Mouse (Mus musculus) adrenal gland, postnatal 0 days (tissue): Measurements from ENCODE around the gene Fbxw9. TPM values are rescaled to one million over a fixed set of nuclear protein-coding genes. Genes with fewer than 3 reads are reported as not detected.

Experiments
- microRNA-seq: library from miRNA; unstranded; fragments of <30 nt; microRNA quantifications from one replicate; pipeline ENCODE4, GENCODE M21; 2016; ENCODE audit warnings: borderline replicate concordance; ENCODE audit not compliant: insufficient number of aligned reads
- polyA plus RNA-seq: library from polyadenylated mRNA; unstranded; fragments of >200 nt; fragmentation: Nextera tagmentation; extraction: Ambion mirVana; gene quantifications from 2 replicates; pipeline ENCODE4 v1.2.1, GENCODE M21; 2015

The Fbxw9 gene
- 33.5 and 34.5 TPM in 2 replicates for polyA plus RNA-seq

DNA sequence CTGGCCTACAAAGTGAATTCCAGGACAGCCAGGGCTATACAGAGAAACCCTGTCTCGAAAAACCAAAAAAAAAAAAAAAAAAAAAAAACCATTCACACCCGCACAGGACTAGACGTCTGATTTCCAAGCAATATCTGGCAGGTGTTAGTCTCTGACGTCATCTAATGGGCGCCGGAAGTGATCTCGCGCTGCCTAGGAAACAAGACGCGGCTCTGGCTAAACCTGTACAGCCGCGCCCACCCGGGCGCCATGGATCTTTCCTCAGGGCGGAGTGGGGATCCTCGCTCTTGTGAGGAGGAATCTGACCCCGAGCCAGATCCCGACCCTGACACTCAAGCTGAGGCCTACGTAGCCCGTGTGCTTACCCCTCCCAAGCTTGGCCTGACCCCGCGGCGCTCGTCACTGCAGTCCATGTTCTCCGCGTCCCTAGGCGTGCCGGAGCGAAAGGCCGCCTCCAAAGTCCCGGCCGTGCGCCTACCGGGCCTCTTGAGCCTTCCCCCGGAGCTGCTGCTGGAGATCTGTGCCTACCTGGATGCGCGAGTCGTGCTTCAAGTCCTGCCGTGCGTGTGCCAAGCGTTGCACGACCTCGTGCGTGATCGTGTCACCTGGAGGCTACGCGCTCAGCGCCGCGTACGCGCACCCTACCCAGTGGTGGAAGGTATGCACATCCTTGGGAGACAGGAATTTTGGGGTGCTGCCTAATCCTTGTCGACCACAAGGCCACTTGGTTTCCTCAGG is at the start of gene Fbxw9:
Fbxw9 (plus strand) TSS at position 177 of the 738 bp plus-strand sequence.

GRCm38 (mm10) chr8:85014431-85014830 is 45.4 kb upstream of the Fbxw9 start, which contains the start of gene Best2:
TSS of gene Best2 (minus strand) at chr8:85014531.

GRCm38 (mm10) chr8:85025098-85025932 is 34.5 kb upstream of the Fbxw9 start, which contains the start of gene Asna1:
TSS of gene Asna1 (minus strand) at chr8:85025281.

DNA sequence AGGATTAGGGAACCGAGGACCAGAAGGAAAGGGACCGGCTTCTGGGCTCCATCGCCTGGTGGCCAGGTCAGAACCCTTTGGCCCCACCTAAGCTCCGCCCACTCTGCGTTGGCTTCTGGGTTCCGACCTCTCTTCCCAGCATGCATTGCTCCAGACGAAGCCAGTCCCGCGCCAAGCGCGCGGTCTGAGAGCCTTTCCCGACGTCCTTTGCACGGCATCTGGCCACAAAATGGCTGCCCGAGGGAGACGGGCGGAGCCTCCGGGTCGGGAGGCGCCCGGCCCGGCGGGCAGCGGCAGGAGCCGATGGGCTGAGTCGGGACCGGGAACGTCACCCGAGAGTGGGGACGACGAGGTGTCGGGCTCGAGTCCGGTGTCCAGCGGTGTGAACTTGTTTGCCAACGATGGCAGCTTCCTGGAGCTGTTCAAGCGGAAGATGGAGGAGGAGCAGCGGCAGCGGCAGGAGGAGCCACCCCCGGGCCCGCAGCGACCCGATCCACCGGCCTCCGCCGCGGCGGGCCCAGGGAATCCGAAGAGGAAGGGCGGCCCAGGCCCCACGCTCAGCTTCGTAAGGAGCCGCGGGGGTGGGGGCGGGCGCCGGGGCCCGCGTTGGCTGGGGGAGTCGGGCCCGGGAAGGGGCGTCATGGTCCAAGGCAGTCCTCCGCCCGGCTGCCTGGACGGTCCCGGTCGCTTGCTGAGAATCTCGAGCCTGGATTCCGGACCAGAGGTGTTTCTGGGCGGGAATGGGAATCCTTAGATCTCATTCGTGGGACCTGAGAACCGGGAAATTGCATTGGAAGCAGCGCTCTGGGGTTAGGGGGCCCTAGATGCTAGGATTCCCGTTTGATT is 33.0 kb upstream of the Fbxw9 start, which contains the start of gene Trir:
Trir (plus strand) TSS at position 154 of the 846 bp plus-strand sequence.

DNA sequence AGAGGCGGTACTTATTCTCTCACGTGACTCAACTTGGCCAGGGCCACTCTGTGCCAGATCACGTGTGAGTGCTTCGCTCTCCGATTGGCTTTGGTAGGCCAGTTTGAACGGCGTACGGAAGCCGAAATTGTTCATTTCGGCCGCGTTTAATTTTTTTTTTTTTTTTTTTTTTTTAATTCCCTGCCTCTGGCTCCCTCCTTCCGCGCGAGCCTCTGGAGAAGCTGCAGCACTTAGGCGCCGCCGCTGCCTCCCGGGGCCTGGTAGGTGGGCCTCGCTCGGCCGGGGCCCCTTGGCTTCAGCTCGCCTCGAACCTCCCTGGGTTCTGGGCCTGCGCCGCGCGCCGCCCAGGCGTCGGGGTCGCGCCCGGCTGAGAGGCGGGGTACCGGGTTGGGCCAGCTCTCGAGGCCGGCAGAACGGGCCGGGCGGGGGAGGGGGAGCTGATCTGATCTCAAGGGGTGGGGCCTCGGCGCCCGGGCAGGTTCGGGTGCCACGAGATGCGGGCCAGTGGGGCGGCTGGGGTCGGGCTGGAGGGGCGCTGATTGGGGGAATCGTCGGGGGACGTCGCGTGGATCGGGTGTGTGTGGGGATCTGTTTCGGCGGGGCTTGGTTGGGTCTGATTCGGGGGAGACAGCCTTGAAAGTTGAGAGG is 23.0 kb upstream of the Fbxw9 start, which contains the start of gene Tnpo2:
Tnpo2 (plus strand) TSS at position 198 of the 648 bp plus-strand sequence.

DNA sequence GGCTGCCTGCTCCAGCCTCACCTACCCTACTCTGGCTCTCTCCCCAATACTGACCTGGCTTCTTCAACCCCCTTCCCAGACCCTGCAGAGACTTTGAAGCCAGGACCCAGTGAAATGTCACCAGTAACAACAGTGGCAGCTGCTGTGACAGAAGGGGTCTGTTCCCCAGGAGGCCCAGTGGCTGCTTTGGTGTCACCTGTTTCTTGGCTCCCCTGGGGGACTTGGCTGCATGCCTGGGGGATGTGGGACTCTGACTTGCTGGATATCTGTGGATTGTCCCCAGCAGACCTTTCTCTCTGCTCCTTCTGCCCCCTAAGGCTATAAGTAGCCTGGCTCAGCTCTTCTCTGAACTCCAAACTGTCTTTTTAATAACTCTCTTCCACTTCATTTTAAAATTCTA is 8.1 kb downstream of the Fbxw9 start, which contains the start of gene Gm5741:
Gm5741 (minus strand) TSS at position 1 of the 400 bp plus-strand sequence.

DNA sequence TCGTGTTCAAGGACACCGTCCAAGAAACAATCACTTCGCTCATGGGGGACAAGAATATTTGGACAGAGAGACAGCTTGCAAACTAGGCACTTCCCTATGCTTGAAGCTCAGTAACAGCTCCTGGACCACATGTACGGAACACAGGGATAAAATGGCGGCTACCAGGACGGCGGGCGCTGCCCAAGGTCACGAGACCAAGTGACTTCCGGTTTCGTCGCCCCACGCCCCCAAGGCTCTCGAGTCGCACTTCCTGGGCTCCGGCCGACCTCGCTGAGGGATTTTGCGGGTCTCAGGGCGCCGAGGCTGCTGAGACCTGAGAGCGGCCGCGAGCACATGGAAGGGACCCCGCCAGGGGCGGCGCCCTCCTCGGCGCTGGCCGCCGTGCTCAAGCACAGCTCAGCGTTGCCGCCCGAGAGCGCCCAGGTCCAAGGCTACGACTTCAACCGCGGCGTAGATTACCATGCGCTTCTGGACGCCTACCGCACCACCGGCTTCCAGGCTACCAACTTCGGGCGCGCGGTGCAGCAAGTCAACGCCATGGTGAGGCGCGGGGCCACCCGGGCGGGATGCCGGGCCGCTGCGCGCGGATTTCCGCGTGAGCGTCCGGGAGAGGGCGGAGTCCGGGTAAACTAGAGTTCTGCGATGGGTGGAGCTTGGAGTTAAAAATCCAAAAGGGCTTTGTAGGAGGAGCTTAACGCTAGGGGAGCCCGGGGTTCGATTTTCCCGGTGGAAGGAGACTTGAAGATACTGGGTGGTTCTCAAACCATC is 11.8 kb downstream of the Fbxw9 start, which contains the start of gene Dhps:
Dhps (plus strand) TSS at position 244 of the 768 bp plus-strand sequence.

GRCm38 (mm10) chr8:85080532-85081215 is 20.8 kb downstream of the Fbxw9 start, which contains the start of gene Wdr83os:
TSS of gene Wdr83os (plus strand) at chr8:85080740.

GRCm38 (mm10) chr8:85081216-85081555 is 21.3 kb downstream of the Fbxw9 start, which contains the start of gene Wdr83:
TSS of gene Wdr83 (minus strand) at chr8:85081306.

DNA sequence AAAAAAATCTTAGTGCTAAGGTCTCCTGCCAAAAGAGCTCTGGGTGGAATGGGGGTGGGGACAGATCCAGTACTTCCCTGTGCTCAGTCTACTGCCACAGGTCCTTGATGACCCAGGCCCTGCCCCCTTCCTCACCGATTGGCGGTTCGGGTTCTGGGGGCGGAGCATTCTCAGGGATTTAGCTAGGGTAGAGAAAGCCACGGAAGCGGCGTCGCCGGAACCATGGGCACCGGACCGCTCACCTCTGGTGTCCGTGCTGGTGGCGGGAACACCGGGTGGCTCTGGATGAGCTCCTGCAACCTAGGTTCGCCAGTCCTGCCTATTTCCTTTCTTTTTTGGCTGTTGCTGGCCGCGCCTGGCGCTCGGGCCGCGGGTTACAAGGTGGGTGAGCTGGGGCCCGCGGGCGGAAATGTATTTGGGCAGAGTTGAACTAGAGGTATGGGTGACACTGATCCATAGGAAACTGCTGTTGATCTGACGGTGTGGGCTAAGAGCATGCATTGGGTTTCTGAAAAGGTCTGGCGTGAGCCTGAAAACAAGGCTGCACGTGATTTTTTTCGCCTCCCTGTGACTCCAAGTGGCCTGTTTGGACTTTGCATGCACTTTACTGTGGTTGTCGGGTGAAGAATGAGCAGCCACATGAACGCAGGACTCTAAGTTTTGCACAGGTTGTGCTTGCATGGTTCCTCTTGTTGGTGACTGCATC is 23.4 kb downstream of the Fbxw9 start, which contains the start of gene Man2b1:
Man2b1 (plus strand) TSS at position 163 of the 706 bp plus-strand sequence.

Small RNAs within 50 kb of the gene (microRNA-seq; reads per million reads assigned to microRNA genes)
- gene Gm23388 = not detected
- not detected for gene Mir7070

Other genes starting within 250 kb of the Fbxw9 start
- 6.6 and 9.9 TPM in 2 replicates for gene Dand5, start 237.2 kb upstream of the Fbxw9 start, polyA plus RNA-seq
- gene Gadd45gip1, start 228.5 kb upstream of the Fbxw9 start, polyA plus RNA-seq = 74.9 and 88.3 TPM in 2 replicates
- 80.9 and 112 TPM in 2 replicates for gene Rad23a, start 219.4 kb upstream of the Fbxw9 start, polyA plus RNA-seq
- gene Calr, start 213.1 kb upstream of the Fbxw9 start, polyA plus RNA-seq = 326 and 438 TPM in 2 replicates
- gene Farsa, start 203.1 kb upstream of the Fbxw9 start, polyA plus RNA-seq = 34.4 and 47.4 TPM in 2 replicates
- 52.9 and 54.5 TPM in 2 replicates for gene Syce2, start 187.9 kb upstream of the Fbxw9 start, polyA plus RNA-seq
- 29.7 and 48.4 TPM in 2 replicates for gene Gcdh, start 166.1 kb upstream of the Fbxw9 start, polyA plus RNA-seq
- gene Klf1, start 158.1 kb upstream of the Fbxw9 start, polyA plus RNA-seq = 9.0 and 20.1 TPM in 2 replicates
- gene Dnase2a, start 151.5 kb upstream of the Fbxw9 start, polyA plus RNA-seq = 10.5 and 16.2 TPM in 2 replicates
- 3.6 and 11.0 TPM in 2 replicates for gene Mast1, start 122.7 kb upstream of the Fbxw9 start, polyA plus RNA-seq
- gene Rtbdn, start 113.1 kb upstream of the Fbxw9 start, polyA plus RNA-seq = 0.12 and 0.61 TPM in 2 replicates
- 0.81 TPM in 1 of 2 replicates, not detected in the other for gene Gm49661, start 90.6 kb upstream of the Fbxw9 start, polyA plus RNA-seq
- 788 and 1,010 TPM in 2 replicates for gene Prdx2, start 90.5 kb upstream of the Fbxw9 start, polyA plus RNA-seq
- gene Rnaseh2a, start 90.3 kb upstream of the Fbxw9 start, polyA plus RNA-seq = 136 and 227 TPM in 2 replicates
- gene Junb, start 81.3 kb upstream of the Fbxw9 start, polyA plus RNA-seq = 25.6 and 40.6 TPM in 2 replicates
- 8.6 and 12.6 TPM in 2 replicates for gene Hook2, start 69.5 kb upstream of the Fbxw9 start, polyA plus RNA-seq
- gene Best2, start 45.5 kb upstream of the Fbxw9 start, polyA plus RNA-seq = not detected in 2 replicates
- 101 and 111 TPM in 2 replicates for gene Asna1, start 34.8 kb upstream of the Fbxw9 start, polyA plus RNA-seq
- 114 and 124 TPM in 2 replicates for gene Trir, start 33.2 kb upstream of the Fbxw9 start, polyA plus RNA-seq
- 15.4 and 16.3 TPM in 2 replicates for gene Tnpo2, start 23.1 kb upstream of the Fbxw9 start, polyA plus RNA-seq
- not detected in 2 replicates for gene Gm5741, start 7.9 kb downstream of the Fbxw9 start, polyA plus RNA-seq
- 54.9 and 58.6 TPM in 2 replicates for gene Dhps, start 11.7 kb downstream of the Fbxw9 start, polyA plus RNA-seq
- gene Wdr83os, start 20.7 kb downstream of the Fbxw9 start, polyA plus RNA-seq = 109 and 143 TPM in 2 replicates
- gene Wdr83, start 21.3 kb downstream of the Fbxw9 start, polyA plus RNA-seq = 23.8 and 33.0 TPM in 2 replicates
- gene Man2b1, start 23.2 kb downstream of the Fbxw9 start, polyA plus RNA-seq = 30.0 and 40.0 TPM in 2 replicates
- 1.4 and 2.2 TPM in 2 replicates for gene Zfp791, start 63.0 kb downstream of the Fbxw9 start, polyA plus RNA-seq
- not detected in 2 replicates for gene Cks1brt, start 91.9 kb downstream of the Fbxw9 start, polyA plus RNA-seq
- not detected in 2 replicates for gene Olfr371, start 165.9 kb downstream of the Fbxw9 start, polyA plus RNA-seq
- 61.5 and 63.4 TPM in 2 replicates for gene Orc6, start 239.6 kb downstream of the Fbxw9 start, polyA plus RNA-seq
- 140 and 147 TPM in 2 replicates for gene Vps35, start 239.7 kb downstream of the Fbxw9 start, polyA plus RNA-seq